Mouse (Mus musculus) liver, embryonic 11.5 days (tissue): Measurements from ENCODE around the gene 2510009E07Rik. TPM values are rescaled to one million over a fixed set of nuclear protein-coding genes. Genes with fewer than 3 reads are reported as not detected.

ENCODE experiments used
- polyA plus RNA-seq: library from polyadenylated mRNA; unstranded; fragments of >200 nt; fragmentation: Nextera tagmentation; extraction: Ambion mirVana; gene quantifications from 2 replicates; pipeline ENCODE4 v1.2.1, GENCODE M21; 2014

The 2510009E07Rik gene
- polyA plus RNA-seq, 1 experiment from 2014 or later: 5.7 TPM

Other genes starting within 250 kb of the 2510009E07Rik start
- gene Ehhadh, start 93.1 kb upstream of the 2510009E07Rik start, polyA plus RNA-seq: 5.3 and 6.7 TPM in 2 replicates
- gene Map3k13, start 99.7 kb upstream of the 2510009E07Rik start, polyA plus RNA-seq: 0.55 and 0.59 TPM in 2 replicates